Mouse (Mus musculus): Measurements from ENCODE around the gene Gm5089. TPM values are rescaled to one million over a fixed set of nuclear protein-coding genes. Genes with fewer than 3 reads are reported as not detected.
A peak's percentile ranks its signal among the peaks of the same experiment; 100 is the strongest.

Gm5089 gene
- total RNA-seq, 2 experiments from 2014 or later: not detected

DNA sequence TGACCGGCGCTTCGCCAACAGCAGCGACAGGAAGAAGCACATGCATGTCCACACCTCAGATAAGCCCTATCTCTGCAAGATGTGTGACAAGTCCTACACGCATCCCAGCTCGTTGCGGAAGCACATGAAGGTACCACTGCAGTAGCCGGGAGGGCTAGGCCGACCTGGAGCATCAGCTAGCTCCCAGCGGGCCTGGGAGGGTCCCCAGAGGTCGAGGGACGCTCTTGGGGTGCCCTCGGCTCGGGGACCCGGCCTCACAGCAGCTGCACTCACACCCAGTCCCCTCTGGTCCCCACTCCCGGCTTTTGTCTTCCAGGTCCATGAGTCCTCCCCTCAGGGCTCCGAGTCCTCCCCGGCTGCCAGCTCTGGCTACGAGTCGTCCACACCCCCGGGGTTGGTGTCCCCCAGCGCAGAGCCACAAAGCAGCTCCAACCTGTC is 27.7 kb upstream of the Gm5089 start:
- 0 out of 2 replicates have a peak, but pooled peaks have one; percentile 5 for ATAC-seq (replicated peaks; ENCODE audit: poor library complexity)

DNA sequence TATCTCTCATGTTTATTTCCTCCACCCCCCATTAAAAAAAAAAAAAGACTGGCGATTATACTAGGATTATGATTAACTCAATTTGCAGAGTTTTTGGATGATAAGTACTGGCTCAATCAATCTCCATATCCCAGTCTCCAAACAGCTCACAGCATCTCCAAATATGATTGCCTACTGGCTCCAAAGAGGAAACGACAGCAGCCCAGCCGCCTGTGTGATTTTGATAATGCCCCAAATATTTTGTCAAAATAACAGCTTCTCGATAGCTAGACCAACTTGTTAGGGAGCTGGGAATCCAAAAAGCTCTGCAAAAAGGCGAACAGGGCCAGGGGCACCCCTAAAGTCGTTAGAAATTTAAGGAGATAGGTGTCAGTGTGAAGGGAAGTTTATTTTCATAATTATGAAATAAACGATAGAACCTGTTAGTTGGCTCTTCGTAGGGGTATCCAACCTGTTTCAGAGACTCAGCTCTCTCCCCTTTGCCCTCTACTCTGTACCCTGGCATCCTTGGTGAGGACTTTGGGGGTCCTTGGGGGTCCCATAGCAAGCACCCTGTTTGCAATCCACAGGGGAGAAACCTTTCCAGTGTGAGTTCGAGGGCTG is 27.2 kb upstream of the Gm5089 start:
- ATAC-seq (replicated peaks; ENCODE audit: poor library complexity): no peak

DNA sequence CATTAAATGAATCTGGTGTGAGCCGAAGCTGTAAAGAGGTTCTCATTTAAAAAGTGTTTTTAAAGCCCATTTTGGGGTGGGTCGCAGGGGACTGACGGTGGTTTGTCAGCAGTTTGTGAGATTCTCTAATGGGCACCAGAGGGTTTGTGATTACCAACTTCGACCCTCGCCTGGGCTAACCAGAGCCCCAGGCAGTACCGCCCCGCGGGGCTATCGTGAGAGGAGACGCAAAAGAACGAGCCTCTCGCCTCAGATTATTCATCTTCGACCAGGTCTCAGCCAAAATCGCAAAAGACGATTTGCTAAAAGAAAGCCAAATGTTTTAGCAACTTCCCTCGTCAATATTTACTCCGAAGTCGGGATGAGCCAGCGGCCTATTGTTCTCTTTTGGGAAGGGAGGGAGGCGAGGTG is 26.4 kb upstream of the Gm5089 start:
- no peak for ATAC-seq (replicated peaks; ENCODE audit: poor library complexity)

DNA sequence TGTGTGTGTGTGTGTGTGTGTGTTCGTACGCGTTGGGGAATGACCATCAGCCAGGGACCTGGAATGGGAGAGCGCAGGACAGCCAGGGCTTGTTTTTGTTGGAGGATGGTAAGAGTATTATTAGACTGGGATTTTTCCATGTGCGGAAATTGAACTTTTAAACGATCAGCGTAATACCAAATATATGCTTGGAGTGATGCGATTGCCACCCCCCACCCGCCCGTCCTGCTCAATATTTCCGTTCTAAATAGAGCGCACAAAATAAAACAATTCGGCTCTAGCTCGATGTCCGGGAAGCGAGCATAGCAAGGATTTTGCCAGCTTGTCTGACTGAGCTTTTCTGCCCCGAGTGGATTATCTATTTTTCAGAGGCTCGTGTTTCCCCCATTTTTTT is 25.9 kb upstream of the Gm5089 start:
- ATAC-seq (replicated peaks; ENCODE audit: poor library complexity): no peak

DNA sequence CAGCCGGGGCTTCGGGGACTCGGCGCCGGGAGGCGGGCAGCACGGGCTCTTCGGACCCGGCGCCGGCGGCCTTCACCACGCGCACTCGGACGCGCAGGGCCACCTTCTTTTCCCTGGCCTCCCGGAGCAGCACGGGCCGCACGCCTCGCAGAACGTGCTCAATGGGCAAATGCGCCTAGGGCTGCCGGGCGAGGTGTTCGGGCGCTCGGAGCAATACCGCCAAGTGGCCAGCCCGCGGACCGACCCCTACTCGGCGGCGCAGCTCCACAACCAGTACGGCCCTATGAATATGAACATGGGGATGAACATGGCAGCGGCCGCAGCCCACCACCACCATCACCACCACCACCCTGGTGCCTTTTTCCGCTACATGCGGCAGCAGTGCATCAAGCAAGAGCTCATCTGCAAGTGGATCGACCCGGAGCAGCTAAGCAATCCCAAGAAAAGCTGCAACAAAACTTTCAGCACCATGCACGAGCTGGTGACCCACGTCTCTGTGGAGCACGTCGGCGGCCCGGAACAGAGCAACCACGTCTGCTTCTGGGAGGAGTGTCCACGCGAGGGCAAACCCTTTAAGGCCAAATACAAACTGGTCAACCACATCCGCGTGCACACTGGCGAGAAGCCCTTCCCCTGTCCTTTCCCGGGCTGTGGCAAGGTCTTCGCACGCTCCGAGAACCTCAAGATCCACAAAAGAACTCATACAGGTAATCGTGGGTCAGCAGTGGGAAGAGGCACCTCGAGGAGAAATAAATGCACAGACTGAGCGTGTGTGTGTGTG is 25.3 kb upstream of the Gm5089 start:
- ATAC-seq (replicated peaks; ENCODE audit: poor library complexity): 0 out of 2 replicates have a peak, but pooled peaks have one; percentile 3

DNA sequence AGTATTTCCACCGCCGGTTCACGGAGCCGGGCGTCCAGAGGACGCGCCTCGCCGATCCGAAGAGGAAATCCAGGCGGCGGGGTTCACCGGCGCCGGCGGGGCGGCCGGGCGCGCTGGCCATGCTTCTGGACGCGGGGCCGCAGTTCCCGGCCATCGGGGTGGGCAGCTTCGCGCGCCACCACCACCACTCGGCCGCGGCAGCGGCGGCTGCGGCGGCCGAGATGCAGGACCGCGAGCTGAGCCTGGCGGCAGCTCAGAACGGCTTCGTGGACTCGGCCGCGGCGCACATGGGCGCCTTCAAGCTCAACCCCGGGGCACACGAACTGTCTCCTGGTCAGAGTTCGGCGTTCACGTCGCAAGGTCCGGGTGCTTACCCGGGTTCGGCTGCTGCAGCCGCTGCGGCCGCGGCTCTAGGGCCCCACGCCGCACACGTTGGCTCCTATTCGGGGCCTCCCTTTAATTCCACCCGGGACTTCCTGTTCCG is 24.7 kb upstream of the Gm5089 start:
- 0 out of 2 replicates have a peak, but pooled peaks have one; percentile 6 for ATAC-seq (replicated peaks; ENCODE audit: poor library complexity)

DNA sequence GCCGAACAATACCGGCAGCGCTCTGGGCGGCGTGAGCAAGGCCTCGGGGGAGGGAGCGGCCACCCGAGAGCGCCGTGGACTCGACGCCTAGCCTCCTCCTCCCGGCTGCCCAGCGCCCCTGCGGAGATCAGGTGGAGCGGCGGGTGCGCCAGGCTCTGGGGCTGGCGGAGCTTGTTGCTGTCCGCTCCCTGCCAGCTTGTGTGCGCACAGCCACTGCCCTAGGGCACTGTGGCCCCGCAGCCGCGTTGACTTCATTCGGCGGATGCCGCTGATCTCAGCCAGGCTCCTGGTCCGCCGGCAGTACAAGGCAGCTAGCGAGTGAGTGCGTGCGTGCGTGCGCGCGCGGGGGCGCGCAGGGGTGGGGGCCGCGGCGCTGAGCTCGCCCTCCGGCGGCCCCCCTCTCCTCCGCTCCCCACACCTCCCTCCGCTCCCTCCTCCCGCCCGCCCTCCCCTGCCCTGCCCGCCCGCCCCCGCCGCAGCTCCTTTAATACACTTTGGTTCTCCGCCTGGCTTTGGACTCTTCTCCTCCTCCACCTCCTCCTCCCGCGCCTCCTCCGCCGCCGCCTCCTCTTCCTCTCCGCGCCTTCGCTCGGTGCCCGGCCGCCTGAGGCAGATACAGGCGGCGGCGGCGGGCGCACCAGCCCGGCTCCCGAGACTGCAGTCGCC is 24.1 kb upstream of the Gm5089 start, which contains the start of gene Zic2:
Zic2 (plus strand) TSS at position 545 of the 666 bp plus-strand sequence.
- ATAC-seq (replicated peaks; ENCODE audit: poor library complexity): peak; percentile 9; the same call in 1 of the 2 replicates

DNA sequence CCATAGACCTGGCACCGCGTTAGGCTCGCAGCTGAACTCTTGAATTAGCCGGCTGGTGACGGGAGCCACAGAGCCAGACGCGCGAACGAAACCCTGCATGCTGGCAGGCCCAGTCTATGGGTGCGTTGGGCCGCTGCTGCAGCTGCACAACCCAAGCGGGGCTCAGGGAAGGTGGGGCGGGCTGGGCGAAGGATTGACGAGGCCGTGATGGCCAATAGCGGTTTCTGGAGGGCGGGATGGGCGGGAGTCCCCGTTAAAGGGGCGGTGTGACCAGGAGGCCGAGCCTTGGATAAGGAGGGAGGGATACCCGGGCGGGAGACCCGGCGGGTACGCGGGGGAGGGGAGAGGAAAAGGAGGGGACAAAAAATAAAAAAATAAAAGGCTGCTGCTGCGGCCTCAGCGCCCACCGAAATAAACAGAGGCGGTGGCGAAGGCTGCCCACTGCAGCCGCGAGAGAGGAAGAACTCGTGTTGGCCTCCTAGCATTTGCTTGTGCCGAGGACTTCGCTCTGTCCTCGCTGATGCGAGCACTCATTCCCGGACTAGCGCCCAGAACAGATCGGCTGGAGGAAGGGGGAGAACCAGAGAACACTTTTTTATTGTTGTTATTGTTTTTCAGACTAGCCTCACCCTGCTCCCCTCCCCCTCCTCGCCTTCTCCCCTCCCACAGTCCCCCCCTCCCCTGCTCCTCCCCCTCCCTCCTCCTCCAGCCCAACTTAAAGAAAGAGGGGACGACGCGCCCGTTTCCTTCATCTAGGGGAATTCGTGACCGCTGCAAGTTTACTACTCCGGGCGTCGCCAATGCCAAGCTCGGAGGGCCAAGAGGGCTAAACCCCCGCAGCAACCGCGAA is 23.4 kb upstream of the Gm5089 start:
- ATAC-seq (replicated peaks; ENCODE audit: poor library complexity): 0 out of 2 replicates have a peak, but pooled peaks have one; percentile 9

DNA sequence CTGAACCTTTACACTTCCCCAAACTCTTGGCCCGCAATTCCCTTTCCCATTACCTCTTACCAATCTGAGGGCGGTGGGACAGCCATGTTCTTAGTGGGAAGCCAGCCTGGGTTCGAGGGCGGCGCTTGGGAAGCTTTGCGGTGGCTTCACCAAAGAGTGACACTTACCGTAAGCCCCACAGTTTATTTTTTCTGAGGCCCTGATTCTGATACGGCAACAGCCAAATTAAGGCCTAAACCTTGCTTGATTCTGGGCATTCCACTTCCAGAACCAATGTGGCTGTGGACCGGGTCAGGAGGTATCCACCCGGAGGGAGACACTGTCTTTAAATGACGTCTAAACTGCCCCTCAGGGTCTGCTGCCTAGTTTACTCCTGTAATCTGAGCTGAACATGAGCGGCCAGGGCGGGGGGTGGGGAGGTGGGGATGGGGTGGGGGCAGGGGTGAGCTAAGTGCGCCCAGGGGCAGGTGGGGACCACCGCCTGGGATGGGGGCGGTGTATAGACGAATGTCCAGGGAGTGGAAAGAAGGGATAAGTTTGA is 22.4 kb upstream of the Gm5089 start:
- no peak for ATAC-seq (replicated peaks; ENCODE audit: poor library complexity)

DNA sequence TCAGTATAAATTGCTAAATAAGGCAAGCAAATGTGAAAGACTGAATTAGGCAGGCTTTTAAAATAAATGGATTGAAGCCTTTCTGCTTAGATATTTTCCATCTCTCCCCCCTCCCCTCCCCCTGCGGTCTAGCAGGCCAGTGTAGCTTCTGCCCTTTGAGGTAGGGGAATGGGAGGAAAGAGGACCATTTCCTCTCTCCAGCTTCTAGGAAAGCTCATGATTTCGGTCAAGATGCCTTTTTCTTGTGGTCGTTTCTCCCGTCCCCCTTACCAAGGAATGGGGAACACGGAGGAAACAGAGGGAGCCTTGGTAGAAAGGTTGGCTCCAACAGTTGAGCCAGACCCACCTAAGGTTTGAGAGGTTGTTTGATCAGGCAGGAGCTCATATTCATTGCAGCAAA is 21.7 kb upstream of the Gm5089 start:
- ATAC-seq (replicated peaks; ENCODE audit: poor library complexity): no peak

DNA sequence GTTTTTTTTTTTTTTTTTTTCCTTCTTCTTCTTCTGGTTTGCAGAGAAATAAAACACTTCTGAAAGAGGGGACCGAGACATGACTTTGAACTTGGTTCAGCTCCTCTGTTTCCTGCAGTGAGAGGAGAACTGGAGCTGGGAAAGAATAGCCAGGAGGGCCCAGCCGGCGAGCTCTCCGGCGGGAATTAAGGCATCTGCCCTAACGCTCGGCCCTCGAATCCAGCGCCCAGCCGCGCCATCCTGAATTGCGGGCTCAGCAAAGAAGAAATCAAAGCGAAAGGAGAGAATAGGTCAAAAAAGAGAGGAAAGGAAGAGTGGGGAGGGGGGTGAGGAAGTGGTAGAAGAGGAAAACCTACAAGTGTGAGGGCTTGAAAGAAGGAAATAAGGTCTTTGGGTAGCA is 21.2 kb upstream of the Gm5089 start:
- no peak for ATAC-seq (replicated peaks; ENCODE audit: poor library complexity)

DNA sequence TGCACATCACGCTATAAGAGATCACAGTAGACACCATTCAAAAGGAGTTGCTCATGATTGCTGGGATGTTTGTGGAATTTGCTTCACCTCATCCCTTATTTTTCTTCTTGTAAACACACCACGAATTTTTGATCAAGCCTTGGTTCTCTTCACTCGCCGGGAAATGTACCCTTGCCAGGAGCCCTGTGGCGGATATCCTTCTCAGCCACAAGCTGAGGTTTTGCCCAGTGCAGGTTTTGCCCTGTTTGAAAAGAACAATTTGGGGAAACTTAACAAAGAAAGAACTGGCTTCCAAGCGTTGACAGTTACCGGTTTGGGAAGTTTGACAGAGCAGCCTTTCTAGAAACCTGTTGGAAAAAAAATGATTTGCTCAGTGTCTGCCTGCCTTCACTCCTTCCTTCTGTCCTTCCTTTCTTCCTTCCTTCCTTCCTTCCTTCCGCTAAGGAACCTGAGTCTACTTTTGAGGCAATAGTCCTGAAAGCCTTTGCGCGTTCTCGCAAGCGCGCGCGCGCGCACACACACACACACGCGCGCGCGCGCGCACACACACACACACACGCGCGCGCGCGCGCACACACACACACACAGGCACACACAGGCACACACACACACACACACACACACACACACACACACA is 20.7 kb upstream of the Gm5089 start:
- ATAC-seq (replicated peaks; ENCODE audit: poor library complexity): no peak

DNA sequence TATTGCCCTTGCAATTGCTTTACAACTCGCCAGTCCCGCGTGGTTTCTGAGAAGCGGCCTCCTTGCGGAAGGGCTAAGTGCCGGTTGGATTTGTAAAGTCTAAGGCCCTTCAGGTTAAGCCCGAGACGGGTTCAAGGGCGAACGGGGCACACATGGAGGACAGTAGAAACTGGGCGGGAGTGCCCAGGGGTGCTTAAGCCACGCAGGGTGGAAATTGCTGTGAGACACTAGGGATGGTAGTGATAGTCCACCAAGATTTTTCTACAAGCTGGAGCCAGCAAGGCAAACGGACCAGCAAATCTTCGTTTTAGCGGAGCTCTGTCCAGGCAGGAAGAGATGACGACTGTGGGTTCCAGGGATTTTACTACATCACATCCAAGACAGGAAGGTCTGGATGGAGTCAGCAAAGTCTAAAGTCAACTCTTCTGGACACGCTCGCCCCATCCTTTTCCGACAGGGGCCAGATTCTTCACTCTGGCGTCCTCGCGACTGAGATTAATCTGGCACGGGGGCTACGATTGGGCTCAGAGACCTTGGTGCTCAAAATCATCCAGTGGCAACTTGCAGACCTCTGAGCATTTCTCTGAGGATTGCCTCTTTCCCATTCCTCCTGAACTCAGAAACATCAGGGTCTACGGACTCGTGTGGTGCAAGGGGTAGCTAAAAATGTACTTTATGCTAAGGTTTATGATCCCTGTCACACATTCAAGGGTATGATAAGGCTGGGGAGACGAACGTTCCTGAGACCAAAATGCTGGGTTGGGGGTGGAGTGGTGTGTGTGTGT is 18.2 kb upstream of the Gm5089 start:
- ATAC-seq (replicated peaks; ENCODE audit: poor library complexity): no peak

DNA sequence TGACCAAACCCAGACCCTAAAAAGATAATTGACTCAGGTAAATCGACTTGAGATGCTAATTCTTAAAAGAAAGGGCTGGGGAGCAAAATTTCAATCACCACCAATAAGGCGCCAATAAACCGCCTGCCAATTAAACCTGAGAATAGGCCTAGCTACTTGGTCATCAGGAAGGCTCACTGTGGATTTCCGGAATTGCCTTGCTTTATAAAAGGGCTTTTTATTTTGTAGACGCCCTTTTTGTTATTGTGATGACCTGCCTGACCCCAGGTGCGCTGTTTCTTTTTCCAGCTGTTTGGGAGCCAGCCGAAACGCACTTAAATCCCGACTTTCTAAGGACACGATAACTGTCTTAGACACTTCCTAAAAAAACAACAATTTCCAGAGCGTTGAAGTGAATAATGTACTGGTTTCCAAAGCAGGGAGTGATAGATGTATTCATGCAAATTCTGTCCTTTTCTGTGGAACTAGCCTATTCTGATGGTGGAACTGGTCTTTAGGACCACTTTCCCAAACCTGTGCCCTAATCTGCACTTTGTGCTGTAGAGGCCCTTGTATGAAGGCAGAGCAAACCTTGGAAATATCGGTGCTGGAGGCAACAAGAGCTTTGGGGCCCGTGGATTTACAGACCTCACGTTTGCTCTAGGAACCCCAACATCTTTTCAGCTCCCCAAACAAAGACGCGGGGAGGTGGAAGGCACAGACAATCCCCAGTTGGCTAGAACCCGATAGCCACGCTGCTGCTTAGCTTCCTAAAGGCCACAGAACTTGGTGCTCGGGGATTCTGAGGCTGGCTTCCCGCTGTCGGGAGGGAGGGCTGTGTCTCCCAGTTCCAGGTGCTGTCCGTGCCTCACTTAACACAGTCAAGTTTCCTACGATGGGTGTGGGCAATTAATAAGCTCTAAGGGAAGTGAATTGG is 17.3 kb upstream of the Gm5089 start:
- ATAC-seq (replicated peaks; ENCODE audit: poor library complexity): no peak

DNA sequence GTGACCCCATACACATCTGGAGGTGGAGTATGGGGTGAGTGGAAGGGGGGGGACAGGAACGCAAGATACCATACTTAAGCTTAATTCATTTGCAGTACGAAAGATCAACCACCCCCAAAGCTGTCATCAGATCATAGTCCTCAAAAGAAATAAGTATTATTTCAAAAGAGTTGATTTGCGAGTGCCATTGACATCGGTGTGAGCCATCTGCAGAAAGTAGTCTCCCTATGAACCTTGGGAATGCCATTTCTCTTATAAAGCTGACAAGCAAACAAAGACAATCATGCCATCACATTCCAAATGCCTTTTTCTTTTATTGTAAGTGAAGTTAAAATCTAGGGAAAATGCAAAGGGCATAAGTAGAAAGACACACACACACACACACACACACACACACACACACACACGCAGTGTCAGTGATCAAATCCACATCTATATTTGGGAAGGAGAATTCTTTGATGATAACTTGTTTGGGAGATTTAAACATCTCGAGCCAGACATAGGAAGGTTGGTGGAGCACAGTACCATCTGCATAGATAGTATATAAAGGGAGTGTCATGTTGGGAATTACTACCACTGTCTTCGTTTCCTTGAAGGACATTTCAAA is 15.9 kb upstream of the Gm5089 start:
- no peak for ATAC-seq (replicated peaks; ENCODE audit: poor library complexity)

DNA sequence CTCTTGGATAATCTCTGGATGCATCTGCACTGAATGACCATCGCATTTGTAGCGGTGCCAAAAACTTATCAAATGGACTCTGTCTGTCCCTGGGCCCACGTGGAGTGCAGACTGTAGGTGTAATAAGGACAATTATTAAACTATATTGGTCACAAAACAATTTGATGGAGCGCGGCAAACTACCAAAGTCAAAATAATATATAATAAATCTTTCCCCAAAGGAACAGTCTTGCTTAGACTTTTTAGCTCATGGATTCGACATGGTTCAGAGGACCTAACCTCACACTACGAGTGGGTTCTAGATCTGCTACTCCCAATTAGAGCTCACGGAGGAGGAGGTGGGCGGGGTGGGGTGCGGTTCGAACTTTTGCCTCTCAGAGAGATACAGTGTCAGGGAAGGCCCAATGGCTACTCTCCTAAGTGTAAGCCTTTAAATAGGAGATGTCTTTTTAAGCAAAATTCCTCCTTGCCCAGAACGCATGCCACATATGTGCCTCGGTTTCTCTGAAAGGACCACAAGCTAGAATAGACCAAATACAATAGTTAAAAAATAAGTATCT is 15.1 kb upstream of the Gm5089 start:
- no peak for ATAC-seq (replicated peaks; ENCODE audit: poor library complexity)

Measured in megakaryocyte progenitor cell, adult 5-6 weeks (primary cell).